Mouse (Mus musculus): ENCODE results near the gene Decr2.
"Not testable (repeated sequence)": the region's sequence is repeated elsewhere in the genome, so short reads cannot be mapped to it uniquely, and the experiment has no call there.

The Decr2 gene

DNA sequence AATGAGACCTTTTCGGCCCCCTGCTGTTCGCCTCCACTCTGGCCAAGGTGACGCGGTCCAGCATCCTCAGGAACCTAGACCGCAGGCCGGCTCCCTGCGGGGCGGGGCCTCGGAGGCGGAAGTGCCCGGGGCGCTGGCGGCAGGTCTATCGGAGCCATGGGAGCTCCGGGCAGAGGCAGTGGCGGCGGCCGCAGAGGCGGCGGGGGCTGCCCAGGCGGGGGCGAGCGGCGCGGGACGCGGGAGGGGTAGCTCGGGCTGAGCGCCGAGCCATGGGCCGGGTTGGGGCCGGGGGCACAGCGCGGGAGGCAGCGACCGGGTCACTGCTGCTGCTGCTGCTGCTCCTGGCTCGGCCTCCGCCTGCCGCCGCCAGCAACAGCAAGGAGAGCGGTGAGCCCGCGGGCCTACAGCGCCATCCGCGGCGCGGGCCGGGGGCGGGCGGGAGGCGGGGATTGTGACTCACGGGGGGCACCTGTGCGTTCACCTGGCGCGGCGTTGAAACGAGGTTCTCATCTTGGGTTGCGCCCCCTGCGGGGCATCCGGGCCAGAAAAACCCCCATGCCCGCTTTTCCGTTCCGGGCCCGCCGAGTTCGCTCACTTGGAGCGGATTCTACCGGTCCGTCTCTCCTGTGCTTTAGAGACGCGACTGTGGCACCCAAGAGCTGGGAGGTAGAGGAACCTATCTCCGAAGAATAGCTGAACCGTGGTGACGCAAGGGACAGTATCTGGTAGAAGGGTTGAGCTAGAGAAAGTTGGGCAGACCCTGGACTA is 23.2 kb upstream of the Decr2 start, which contains the start of gene Tmem8:
Gene Tmem8, plus strand, starts transcription at position 119 of the 768 bp plus-strand sequence.
- DNase-seq (ENCODE audit: low read depth, low spot score): no peak

DNA sequence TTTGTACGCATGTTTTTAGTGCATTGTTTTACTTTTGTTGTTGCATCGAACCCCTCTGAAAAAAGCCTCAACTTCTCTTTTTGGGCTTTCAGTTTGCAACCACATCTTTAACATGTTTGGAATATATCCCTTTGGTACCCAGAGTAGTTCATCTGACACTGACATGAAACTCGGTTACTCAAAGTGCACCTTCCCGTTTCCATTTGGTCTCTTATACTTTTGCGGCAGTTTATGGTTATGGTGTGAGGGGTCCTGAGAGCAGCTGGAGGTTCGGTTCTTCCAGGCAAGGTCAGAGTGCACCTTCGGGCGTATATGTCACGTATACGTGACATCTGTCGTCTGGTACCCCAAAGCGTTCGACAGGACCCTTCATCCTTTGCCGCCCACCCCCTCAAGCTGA is 22.6 kb upstream of the Decr2 start:
- DNase-seq (ENCODE audit: low read depth, low spot score): no peak

DNA sequence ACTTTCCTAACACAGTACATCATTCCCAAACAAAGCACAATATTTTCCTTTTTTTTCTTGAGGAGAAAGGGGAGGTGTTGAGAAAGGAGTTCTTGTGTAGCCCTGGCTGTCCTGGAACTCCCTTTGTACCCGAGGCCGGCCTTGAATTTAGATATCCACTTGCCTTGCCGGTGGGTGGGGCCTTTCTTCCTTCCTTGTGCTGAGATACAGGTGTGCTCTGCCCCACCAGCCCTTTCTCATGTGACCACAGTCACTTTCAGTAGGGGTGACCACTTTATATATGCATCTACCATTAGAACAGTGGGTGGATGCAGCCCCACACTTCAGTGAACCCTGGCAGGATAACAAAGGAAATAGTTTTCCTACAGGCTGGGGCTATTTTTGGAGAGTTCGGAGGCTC is 21.6 kb upstream of the Decr2 start:
- DNase-seq (ENCODE audit: low read depth, low spot score): no peak

GRCm38 (mm10) chr17:26111024-26111423 is 20.9 kb upstream of the Decr2 start:
- DNase-seq (ENCODE audit: low read depth, low spot score): no peak

DNA sequence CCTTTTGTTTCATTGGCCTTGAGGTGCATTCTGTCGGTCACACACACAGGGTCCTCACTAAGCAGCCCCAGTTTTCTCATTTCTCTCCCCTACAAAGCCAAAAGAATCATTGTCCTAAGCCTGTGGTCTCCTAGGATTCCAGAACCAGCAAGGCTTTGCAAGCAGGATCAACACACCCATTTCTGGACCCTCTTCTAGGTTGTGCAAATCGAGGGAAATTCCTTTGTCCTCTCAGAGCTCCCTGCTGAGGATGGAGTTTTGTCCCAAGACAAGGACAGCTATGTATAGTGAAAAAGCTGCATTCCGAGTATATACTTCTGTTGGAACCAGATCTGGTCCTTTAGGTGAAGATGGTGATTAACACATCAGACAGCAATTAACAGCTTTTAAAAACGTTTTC is 20.0 kb upstream of the Decr2 start:
- no peak for DNase-seq (ENCODE audit: low read depth, low spot score)

GRCm38 (mm10) chr17:26105619-26106018 is 15.5 kb upstream of the Decr2 start:
- DNase-seq (ENCODE audit: low read depth, low spot score): no peak

DNA sequence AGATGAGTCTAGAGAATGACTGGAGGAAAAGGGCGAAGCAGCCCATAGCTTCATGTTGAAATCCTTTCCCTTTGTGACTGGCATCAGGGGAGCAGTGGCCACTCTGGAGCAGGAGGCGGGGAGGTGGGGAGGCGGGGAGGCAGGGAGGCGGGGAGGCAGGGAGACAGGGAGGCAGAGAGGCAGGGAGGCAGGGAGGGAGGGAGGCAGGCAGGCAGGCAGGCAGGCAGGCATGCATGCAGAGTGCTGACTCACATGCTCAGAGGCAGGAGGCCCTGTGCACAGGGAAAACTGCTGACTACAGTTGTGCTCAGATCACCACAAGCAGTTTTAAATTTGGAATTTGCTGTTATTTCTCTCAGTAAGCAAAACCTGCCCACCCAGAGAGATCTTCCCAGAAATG is 11.3 kb upstream of the Decr2 start:
- no peak for DNase-seq (ENCODE audit: low read depth, low spot score)

- no peak for DNase-seq (ENCODE audit: low read depth, low spot score)
Measured at GRCm38 (mm10) chr17:26100166-26100565, 10.0 kb upstream of the Decr2 start.

DNA sequence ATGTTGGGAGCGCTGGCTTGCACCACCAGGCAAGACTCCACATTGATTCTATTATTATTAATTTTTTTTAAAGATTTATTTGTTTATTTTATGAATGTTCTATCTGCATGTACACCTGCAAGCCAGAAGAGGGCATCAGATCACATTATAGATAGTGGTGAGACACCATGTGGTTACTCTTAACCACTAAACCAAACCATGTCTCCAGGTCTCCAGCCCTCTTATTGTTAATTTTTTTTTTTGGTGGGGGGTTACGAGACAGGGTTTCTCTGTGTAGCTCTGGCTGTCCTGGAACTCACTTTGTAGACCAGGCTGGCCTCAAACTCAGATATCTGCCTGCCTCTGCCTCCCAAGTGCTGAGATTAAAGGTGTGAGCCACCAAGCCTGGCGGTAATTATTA is 9.2 kb upstream of the Decr2 start:
- DNase-seq (ENCODE audit: low read depth, low spot score): not testable (repeated sequence)

GRCm38 (mm10) chr17:26098461-26098860 is 8.3 kb upstream of the Decr2 start:
- DNase-seq (ENCODE audit: low read depth, low spot score): no peak

GRCm38 (mm10) chr17:26095121-26095740 is 5.1 kb upstream of the Decr2 start, which contains the start of gene Nme4:
TSS of gene Nme4 (minus strand) at chr17:26095602.
- DNase-seq (ENCODE audit: low read depth, low spot score): no peak

DNA sequence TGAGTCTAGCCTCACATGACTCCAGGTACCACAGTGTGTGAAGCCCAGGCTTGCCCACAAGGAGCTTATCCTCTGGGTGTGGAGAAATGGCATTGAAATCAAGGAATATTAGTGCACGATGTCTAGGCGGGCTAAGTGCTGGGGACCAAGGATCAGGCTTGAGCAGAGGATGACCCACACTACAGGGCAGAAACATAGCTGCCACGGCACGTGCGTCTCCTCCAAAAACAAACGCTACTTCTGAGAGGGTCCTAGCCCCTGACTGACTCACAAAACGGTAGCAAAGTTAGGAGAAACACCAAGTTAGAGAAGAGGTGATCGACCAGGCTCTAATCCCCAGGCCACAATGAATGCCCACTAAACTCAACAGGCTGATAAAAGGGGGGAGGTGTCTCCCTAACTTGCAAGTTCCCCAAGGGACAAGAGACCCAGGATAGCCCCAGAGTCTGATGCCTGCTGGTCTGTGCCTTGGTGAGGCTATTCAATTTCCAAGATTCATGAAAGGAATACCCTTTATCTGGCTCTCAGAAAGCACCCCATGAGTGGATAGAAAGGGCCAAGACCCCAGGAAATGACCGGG is 4.5 kb upstream of the Decr2 start:
- no peak for DNase-seq (ENCODE audit: low read depth, low spot score)

GRCm38 (mm10) chr17:26087059-26087564 is 3.0 kb downstream of the Decr2 start:
- no peak for DNase-seq (ENCODE audit: low read depth, low spot score)

GRCm38 (mm10) chr17:26080867-26081266 is 9.3 kb downstream of the Decr2 start:
- no peak for DNase-seq (ENCODE audit: low read depth, low spot score)

DNA sequence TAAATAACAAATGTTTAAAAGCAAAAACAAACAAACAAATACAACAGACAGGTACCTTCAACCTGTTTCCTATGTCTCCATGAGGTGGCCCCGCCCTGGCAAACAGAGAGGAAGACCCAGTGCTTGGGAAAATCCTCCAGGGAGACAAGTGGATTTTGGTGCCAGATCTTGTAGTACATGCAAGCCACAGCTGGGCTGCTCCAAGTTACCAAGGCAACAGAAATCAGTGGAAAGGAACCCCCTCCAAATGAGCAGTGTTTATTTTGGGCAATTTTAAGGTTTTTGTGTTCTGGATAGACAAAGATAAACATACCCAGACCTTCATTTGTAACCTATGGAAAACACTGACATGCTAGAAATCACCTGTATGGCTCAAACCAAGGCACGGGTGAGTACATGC is 11.3 kb downstream of the Decr2 start:
- no peak for DNase-seq (ENCODE audit: low read depth, low spot score)

GRCm38 (mm10) chr17:26075246-26075645 is 14.9 kb downstream of the Decr2 start:
- peak; percentile 89 for DNase-seq (ENCODE audit: low read depth, low spot score)

DNA sequence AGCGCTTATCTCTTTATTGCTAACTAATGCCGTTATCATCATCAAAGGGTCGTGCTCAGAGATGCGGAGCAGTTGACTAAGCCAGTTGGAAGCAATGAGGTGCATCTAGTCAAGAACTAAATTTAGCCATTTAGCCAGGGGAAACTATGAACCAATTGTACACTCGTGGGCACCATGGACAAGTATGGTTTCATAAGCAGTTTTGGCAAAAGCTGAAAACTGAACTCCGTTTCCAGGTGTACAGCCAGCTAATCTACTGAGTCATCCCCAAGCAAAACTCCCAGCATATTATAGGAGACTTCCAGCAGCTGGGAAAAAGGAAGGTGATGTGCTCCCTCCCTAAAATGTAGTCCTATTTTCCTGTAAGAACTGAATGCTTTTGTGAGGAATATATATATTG is 20.0 kb downstream of the Decr2 start:
- DNase-seq (ENCODE audit: low read depth, low spot score): no peak

DNA sequence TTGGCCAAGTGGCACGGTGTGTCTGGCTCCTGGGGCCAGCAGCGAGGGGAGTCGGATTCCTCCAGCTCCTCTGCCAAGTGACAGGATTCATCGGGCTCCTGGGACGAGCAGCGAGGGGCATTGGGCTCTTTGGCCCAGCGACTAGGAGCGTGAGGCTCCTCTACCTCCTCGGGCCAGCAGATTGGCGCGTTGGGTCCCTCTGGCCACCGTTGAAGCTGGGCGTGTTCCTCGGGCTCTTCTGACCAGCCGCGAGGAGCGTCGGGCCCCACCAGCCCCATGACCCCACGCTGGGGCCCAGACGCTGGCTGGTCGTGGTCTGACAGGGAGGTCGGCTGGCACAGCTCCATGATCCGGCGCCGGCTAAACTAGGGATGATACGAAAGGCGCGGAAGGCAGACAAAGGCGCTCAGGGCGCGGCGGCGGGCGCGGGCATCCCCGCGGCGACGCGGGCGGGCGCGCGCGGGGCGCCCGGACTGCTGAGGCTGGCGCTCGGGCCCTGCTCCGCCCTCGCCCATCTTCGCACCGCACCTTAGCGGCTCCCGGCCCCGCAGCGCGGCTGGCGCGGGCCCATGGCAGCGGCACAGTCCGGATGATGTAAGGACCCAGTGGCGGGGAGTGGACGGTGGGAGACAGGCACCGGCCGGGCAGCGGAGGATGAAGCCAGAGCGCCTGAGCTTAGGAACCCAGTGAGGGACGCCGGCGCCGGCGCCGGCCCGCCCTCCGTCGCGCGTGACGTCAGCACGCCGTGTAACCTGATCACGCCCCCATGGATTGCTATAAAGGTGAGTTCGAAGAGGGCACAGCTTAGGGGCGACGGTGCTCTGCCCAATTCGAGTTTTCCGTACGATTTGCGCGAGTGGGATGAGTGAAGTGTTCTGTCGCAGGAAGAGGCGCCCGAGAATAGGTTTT is 21.1 kb downstream of the Decr2 start, which contains the start of gene Rab11fip3:
Gene Rab11fip3, minus strand, starts transcription at position 725 of the 909 bp plus-strand sequence.
- peak; percentile 89 for DNase-seq (ENCODE audit: low read depth, low spot score)

GRCm38 (mm10) chr17:26068024-26068830 is 21.9 kb downstream of the Decr2 start:
- DNase-seq (ENCODE audit: low read depth, low spot score): no peak

- DNase-seq (ENCODE audit: low read depth, low spot score): no peak
Measured at GRCm38 (mm10) chr17:26066488-26067020, 23.6 kb downstream of the Decr2 start.

All from telencephalon, adult 2 months (tissue).